Mouse (Mus musculus) thymus, adult 2 months (tissue): ENCODE results near the gene Smyd4.

Experiments used
- CTCF ChIP-seq: fragments of 200-500 bp; IDR thresholded peaks from 2 replicates; pipeline ENCODE4 v1.5.1; 2012; ENCODE audit warnings: mild to moderate bottlenecking, control low read depth, low read length, moderate library complexity, borderline replicate concordance; ENCODE audit not compliant: control insufficient read depth, poor library complexity, insufficient read depth; ENCODE audit errors: extremely low read depth
- POLR2A ChIP-seq: fragments of 200-500 bp; IDR thresholded peaks from 2 replicates; pipeline ENCODE4 v1.6.1; 2012; ENCODE audit warnings: mild to moderate bottlenecking, low read length, control low read depth, moderate library complexity; ENCODE audit not compliant: control insufficient read depth, poor library complexity, insufficient read depth; ENCODE audit errors: extremely low read depth

DNA sequence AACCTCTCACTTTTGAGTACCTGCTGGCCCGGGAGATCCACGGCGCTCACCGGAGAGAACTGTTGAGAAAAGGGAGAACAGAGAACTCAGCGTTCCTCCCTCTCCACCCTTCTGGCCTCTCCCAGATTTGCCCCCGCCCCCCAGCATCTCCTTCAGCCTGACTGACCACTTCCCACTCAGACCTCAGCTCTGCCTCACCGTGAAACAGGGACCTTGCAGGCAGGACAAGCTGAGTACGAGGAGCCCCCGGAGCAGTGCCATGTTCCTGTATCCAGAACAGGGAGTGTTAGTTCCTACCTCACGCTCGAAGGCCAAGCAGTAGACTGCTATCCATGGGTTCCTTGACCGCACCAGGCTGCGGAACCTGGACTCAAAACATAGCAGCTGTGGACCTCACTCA, 90.0 kb downstream of the Smyd4 start:
- TF ChIP-seq CTCF = no peak
- TF ChIP-seq POLR2A = no peak
